Mouse (Mus musculus): ENCODE measurements around the gene Eps15l1. TPM values are rescaled to one million over a fixed set of nuclear protein-coding genes. Genes with fewer than 3 reads are reported as not detected.

The Eps15l1 gene
- total RNA-seq, 2 experiments from 2014 or later: 83.1 to 87.6 TPM

GRCm38 (mm10) chr8:72415252-72415651 is 6.0 kb downstream of the Eps15l1 start:
- intact Hi-C loops (cut with DNase I): no loop called here

GRCm38 (mm10) chr8:72413839-72414238 is 7.4 kb downstream of the Eps15l1 start:
- no peak for DNase-seq
- intact Hi-C loops (cut with DNase I): no loop called here

More at GRCm38 (mm10) chr8:72415252-72415651, 6.0 kb downstream of the Eps15l1 start:
- no peak for DNase-seq

- DNase-seq: no peak
- intact Hi-C loops (cut with DNase I): no loop called here
Measured at GRCm38 (mm10) chr8:72409443-72409842, 11.8 kb downstream of the Eps15l1 start.

- intact Hi-C loops (cut with DNase I): no loop called here
- DNase-seq: no peak
Measured at GRCm38 (mm10) chr8:72407878-72408277, 13.4 kb downstream of the Eps15l1 start.

- DNase-seq: no peak
- intact Hi-C loops (cut with DNase I): no loop called here
Measured at GRCm38 (mm10) chr8:72402981-72403380, 18.3 kb downstream of the Eps15l1 start.

GRCm38 (mm10) chr8:72401381-72401780 is 19.9 kb downstream of the Eps15l1 start:
- intact Hi-C loops (cut with DNase I): no loop called here
- DNase-seq: no peak

GRCm38 (mm10) chr8:72385737-72386136 is 35.5 kb downstream of the Eps15l1 start:
- no peak for DNase-seq
- intact Hi-C loops (cut with DNase I): no loop called here

GRCm38 (mm10) chr8:72382395-72382794 is 38.9 kb downstream of the Eps15l1 start:
- DNase-seq: no peak

GRCm38 (mm10) chr8:72380656-72381055 is 40.6 kb downstream of the Eps15l1 start:
- intact Hi-C loops (cut with DNase I): no loop called here

More at GRCm38 (mm10) chr8:72382395-72382794, 38.9 kb downstream of the Eps15l1 start:
- intact Hi-C loops (cut with DNase I): no loop called here

GRCm38 (mm10) chr8:72376900-72377299 is 44.4 kb downstream of the Eps15l1 start:
- no peak for DNase-seq
- intact Hi-C loops (cut with DNase I): no loop called here

More at GRCm38 (mm10) chr8:72380656-72381055, 40.6 kb downstream of the Eps15l1 start:
- DNase-seq: no peak

- intact Hi-C loops (cut with DNase I): no loop called here
- DNase-seq: no peak
Measured at GRCm38 (mm10) chr8:72376309-72376708, 45.0 kb downstream of the Eps15l1 start.

- intact Hi-C loops (cut with DNase I): no loop called here
Measured at GRCm38 (mm10) chr8:72375161-72375560, 46.1 kb downstream of the Eps15l1 start.

GRCm38 (mm10) chr8:72372311-72372710 is 48.9 kb downstream of the Eps15l1 start:
- no peak for DNase-seq
- intact Hi-C loops (cut with DNase I): no loop called here

More at GRCm38 (mm10) chr8:72375161-72375560, 46.1 kb downstream of the Eps15l1 start:
- DNase-seq: no peak

- no peak for DNase-seq
- intact Hi-C loops (cut with DNase I): no loop called here
Measured at GRCm38 (mm10) chr8:72371356-72371755, 49.9 kb downstream of the Eps15l1 start.

- DNase-seq: no peak
- intact Hi-C loops (cut with DNase I): loop anchor here (10.0 kb wide), 2 partner anchors 102 to 192 kb away; no protein-coding TSS in a partner anchor
Measured at GRCm38 (mm10) chr8:72366435-72366834, 54.8 kb downstream of the Eps15l1 start.

- intact Hi-C loops (cut with DNase I): loop anchor here (10.0 kb wide), 2 partner anchors 101 to 191 kb away; no protein-coding TSS in a partner anchor
- DNase-seq: peak; percentile 76
Measured at GRCm38 (mm10) chr8:72365826-72366225, 55.4 kb downstream of the Eps15l1 start.

GRCm38 (mm10) chr8:72365016-72365415 is 56.2 kb downstream of the Eps15l1 start:
- DNase-seq: no peak
- intact Hi-C loops (cut with DNase I): loop anchor here (10.0 kb wide), 2 partner anchors 100 to 190 kb away; no protein-coding TSS in a partner anchor

- intact Hi-C loops (cut with DNase I): loop anchor here (10.0 kb wide), 2 partner anchors 99 to 189 kb away; no protein-coding TSS in a partner anchor
- DNase-seq: no peak
Measured at GRCm38 (mm10) chr8:72363457-72363856, 57.8 kb downstream of the Eps15l1 start.

- intact Hi-C loops (cut with DNase I): loop anchor here (10.0 kb wide), 2 partner anchors 98 to 188 kb away; no protein-coding TSS in a partner anchor
- DNase-seq: no peak
Measured at GRCm38 (mm10) chr8:72362754-72363153, 58.5 kb downstream of the Eps15l1 start.

- no peak for DNase-seq
- intact Hi-C loops (cut with DNase I): loop anchor here (10.0 kb wide), 2 partner anchors 95 to 185 kb away; no protein-coding TSS in a partner anchor
Measured at GRCm38 (mm10) chr8:72360162-72360561, 61.1 kb downstream of the Eps15l1 start.

- intact Hi-C loops (cut with DNase I): no loop called here
- no peak for DNase-seq
Measured at GRCm38 (mm10) chr8:72356593-72356992, 64.7 kb downstream of the Eps15l1 start.

- DNase-seq: no peak
- intact Hi-C loops (cut with DNase I): no loop called here
Measured at GRCm38 (mm10) chr8:72354272-72354671, 67.0 kb downstream of the Eps15l1 start.

- no peak for DNase-seq
- intact Hi-C loops (cut with DNase I): no loop called here
Measured at GRCm38 (mm10) chr8:72353700-72354045, 67.6 kb downstream of the Eps15l1 start.
